Mouse (Mus musculus) ES-Bruce4 (cell line): ENCODE results near the gene Iffo2. TPM values are rescaled to one million over a fixed set of nuclear protein-coding genes. Genes with fewer than 3 reads are reported as not detected.

Experiments used
- H3K27ac ChIP-seq: 2 replicates; pipeline ENCODE4 v1.5.1; 2012; ENCODE audit warnings: low read length, inconsistent platforms; ENCODE audit not compliant: insufficient read depth
- H3K27me3 ChIP-seq: 2 replicates; pipeline ENCODE4 v1.6.1; 2012; ENCODE audit warnings: mild to moderate bottlenecking, low read length, inconsistent platforms; ENCODE audit not compliant: control insufficient read depth, poor library complexity, insufficient read depth, severe bottlenecking
- H3K36me3 ChIP-seq: 2 replicates; pipeline ENCODE4 v1.6.1; 2012; ENCODE audit warnings: inconsistent platforms, mild to moderate bottlenecking, low read length, moderate library complexity; ENCODE audit not compliant: control insufficient read depth, poor library complexity, insufficient read depth, severe bottlenecking
- H3K4me1 ChIP-seq: one replicate; pipeline ENCODE4 v1.8.1; 2011; ENCODE audit warnings: low read length; ENCODE audit not compliant: control insufficient read depth, insufficient read depth
- H3K4me3 ChIP-seq: 2 replicates; pipeline ENCODE4 v1.5.1; 2011; ENCODE audit warnings: low read depth, mild to moderate bottlenecking, low read length
- H3K9ac ChIP-seq: 2 replicates; pipeline ENCODE4 v1.6.1; 2012; ENCODE audit warnings: low read depth, mild to moderate bottlenecking, inconsistent platforms; ENCODE audit not compliant: poor library complexity, severe bottlenecking
- H3K9me3 ChIP-seq: replicated peaks from 2 replicates; pipeline ENCODE4 v1.6.1; 2012; ENCODE audit warnings: mild to moderate bottlenecking, low read length, inconsistent platforms; ENCODE audit not compliant: control insufficient read depth, poor library complexity, insufficient read depth, severe bottlenecking
- CTCF ChIP-seq: IDR thresholded peaks from one replicate; pipeline ENCODE4 v1.8.1; 2011; ENCODE audit warnings: low read depth, low read length
- EP300 ChIP-seq: IDR thresholded peaks from 2 replicates; pipeline ENCODE4 v1.6.1; 2011; ENCODE audit warnings: low read depth, low read length; ENCODE audit not compliant: insufficient read depth
- POLR2A ChIP-seq: IDR thresholded peaks from one replicate; pipeline ENCODE4 v1.8.1; 2011; ENCODE audit warnings: low read length; ENCODE audit not compliant: insufficient read depth
- polyA plus RNA-seq: library from polyadenylated mRNA; stranded (reverse); fragments of >200 nt; gene quantifications from 2 replicates; pipeline ENCODE4 v1.2.4, GENCODE M21; 2011; ENCODE audit warnings: low read depth; ENCODE audit not compliant: missing spikeins, insufficient read depth, insufficient read length

Gene Iffo2
- polyA plus RNA-seq, 1 experiment: 20.5 TPM

DNA sequence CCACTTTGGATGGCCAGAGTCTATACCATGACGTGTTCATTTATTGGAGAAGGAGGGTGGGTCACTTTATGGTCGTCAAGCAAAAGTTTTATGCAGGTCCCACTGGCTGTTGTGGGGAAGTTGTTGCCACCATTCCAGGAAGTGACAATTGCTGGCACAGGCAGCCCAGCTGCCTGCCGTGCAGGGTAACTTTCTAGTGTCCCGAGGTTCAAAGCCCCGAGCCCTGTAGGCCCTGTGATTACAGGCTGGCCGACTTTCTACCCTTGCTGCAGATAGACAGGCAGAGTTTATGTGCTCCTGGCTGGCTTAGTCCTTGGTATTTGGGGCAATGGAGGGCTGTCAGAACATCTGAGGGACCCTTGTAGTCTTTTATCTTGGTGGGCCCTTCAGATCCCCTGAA is 49.1 kb downstream of the Iffo2 start:
- Histone ChIP-seq H3K9me3 (no peaks in the 10 kb centered on the region), H3K27ac (no peak overlapping the region), H3K36me3 (no peaks in the 10 kb centered on the region), H3K4me3 (no peak overlapping the region), H3K4me1 (peaks cover 4% of the 10 kb centered on the region), H3K9ac (no peak overlapping the region), H3K27me3 (no peaks in the 10 kb centered on the region)
- TF ChIP-seq POLR2A (no peak), EP300 (no peak), CTCF (no peak)

GRCm38 (mm10) chr4:139580663-139581336 is 50.5 kb downstream of the Iffo2 start:
- Histone ChIP-seq H3K9me3 (no peaks in the 10 kb centered on the region), H3K27ac (0 out of 2 replicates have a peak overlapping the region, but pooled peaks have one; percentile 12), H3K4me3 (no peak overlapping the region), H3K36me3 (no peaks in the 10 kb centered on the region), H3K4me1 (peaks cover 4% of the 10 kb centered on the region), H3K9ac (no peak overlapping the region), H3K27me3 (no peaks in the 10 kb centered on the region)
- TF ChIP-seq CTCF: no peak
- TF ChIP-seq EP300: peak; percentile 38; the same call in 1 of the 2 replicates

DNA sequence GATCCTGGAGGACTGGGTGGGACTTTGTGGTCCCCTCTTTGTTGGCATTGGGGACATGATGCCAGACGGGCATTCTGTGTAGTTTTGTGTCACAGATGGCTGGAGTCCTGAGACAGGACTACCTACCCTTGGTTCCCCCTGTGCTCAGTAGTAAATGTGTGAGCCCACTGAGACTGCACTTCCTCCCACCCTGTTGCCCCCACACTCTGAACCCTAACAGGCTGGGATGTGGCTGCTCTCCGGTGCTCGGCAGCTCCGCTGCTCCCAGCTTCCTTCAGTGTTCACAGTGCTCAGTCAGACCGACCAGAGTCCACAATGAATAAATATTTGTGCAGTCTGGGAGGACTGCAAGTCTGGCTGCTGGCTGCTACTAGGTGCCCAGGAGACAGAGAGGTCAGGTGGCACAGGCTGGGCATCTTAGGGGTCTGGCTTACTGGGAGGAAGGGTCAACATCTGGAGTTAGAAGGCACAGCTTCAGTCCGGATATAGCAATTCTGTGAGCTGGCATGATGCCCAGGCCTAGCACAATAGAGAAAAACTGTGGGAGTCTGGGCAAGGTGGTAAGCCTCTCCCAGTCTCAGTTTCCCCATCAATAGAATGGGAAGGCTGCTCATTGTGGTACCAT is 51.2 kb downstream of the Iffo2 start:
- H3K4me3 ChIP-seq: no peak overlapping the region
- H3K4me1 ChIP-seq: peaks cover 4% of the 10 kb centered on the region

GRCm38 (mm10) chr4:139582346-139582745 is 52.0 kb downstream of the Iffo2 start:
- no peak overlapping the region for H3K9ac ChIP-seq
- peaks cover 6% of the 10 kb centered on the region for H3K4me1 ChIP-seq
- no peaks in the 10 kb centered on the region for H3K36me3 ChIP-seq
- no peak for TF ChIP-seq POLR2A
- TF ChIP-seq EP300: no peak
- no peak for TF ChIP-seq CTCF
- no peaks in the 10 kb centered on the region for H3K9me3 ChIP-seq
- H3K27ac ChIP-seq: no peak overlapping the region
- H3K27me3 ChIP-seq: no peaks in the 10 kb centered on the region
- no peak overlapping the region for H3K4me3 ChIP-seq

More for the DNA sequence above, 51.2 kb downstream of the Iffo2 start:
- H3K36me3 ChIP-seq: no peaks in the 10 kb centered on the region
- H3K27me3 ChIP-seq: no peaks in the 10 kb centered on the region
- no peak overlapping the region for H3K9ac ChIP-seq
- H3K27ac ChIP-seq: no peak overlapping the region
- no peaks in the 10 kb centered on the region for H3K9me3 ChIP-seq
- TF ChIP-seq CTCF (no peak), EP300 (no peak), POLR2A (no peak)

DNA sequence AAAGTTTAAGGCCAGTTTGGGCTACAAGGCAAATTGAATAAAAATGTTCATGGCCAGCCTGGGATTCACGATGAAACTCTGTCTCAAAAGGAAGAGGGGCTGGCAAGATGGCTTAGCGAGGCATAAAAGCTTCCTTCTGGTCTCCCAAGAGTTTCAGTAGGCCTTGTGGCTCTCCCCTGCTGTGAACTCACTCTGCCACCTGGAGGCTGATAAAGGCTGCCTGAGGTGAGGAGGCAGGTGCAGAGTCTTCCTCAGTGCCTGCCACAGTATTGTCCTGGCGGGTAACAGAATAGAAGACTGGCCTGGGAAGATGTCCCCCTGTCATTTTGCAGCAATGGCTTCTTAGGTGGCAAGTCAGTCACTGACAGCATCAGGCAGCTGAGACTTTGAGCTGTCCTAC is 52.6 kb downstream of the Iffo2 start:
- Histone ChIP-seq H3K27me3 (no peaks in the 10 kb centered on the region), H3K36me3 (no peaks in the 10 kb centered on the region), H3K4me3 (no peak overlapping the region), H3K9ac (no peak overlapping the region), H3K9me3 (no peaks in the 10 kb centered on the region), H3K27ac (no peak overlapping the region), H3K4me1 (peaks cover 8% of the 10 kb centered on the region)
- TF ChIP-seq EP300: no peak
- no peak for TF ChIP-seq POLR2A
- TF ChIP-seq CTCF: no peak

DNA sequence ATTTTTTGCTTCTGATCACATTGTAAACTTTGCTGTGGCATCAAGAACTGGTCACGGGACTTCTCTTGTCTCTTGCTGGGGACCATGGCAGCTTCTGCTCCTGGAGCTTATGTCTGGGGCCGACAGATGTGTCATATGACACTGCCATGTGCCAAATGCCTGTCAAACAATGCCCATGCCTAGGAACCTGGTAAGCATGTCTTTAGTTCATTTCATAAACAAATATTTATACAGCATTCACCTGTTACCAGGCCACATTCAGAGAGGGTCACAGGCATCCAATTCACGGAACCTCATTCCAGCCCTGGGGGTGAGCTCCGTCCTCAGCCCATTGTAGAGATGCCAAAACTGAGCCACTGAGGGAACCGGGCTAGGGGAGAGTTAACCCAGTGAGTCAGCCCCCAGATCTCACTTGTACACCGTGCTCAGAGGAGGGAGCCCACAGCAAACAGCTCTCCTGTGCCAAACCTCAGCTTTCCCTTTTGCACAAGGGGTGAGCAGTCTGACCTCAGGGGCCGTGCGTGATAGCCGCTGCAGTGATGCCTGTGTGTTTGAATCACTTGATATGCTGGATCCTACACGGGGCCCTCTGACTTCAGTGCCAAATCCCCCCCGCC is 53.4 kb downstream of the Iffo2 start:
- Histone ChIP-seq H3K27ac (no peak overlapping the region), H3K27me3 (no peaks in the 10 kb centered on the region), H3K4me1 (peaks cover 8% of the 10 kb centered on the region), H3K4me3 (no peak overlapping the region), H3K9me3 (no peaks in the 10 kb centered on the region), H3K9ac (no peak overlapping the region), H3K36me3 (no peaks in the 10 kb centered on the region)
- TF ChIP-seq EP300 (no peak), POLR2A (no peak), CTCF (no peak)
